Mouse (Mus musculus): ENCODE measurements at regions not wholly inside any gene's neighbourhood (a gene's known extent, or its start where the extent isn't known, plus 50 kb on each side); places are given as distances from the start of the nearest gene placed in this dataset.

DNA sequence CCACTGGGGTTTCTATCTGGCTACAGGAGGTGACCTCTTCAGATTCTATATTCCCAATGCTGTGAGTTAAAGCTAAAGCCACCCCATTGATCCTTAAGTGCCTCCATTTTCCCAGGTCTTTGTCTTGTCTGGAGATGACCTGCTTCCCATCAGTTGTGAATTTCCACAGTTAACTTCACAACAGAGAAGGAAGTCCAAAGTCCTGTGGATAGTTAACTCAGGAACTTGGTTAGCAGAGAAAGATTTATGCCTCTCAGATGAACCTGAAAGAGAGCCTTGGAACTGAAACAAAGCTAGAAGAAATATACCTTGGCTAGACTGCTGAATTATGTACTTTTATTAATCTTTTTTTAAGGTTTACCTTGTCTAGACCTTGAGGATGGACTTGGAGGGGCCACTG lies 431.1 kb upstream of the Ube2e3 start:
- DNase-seq (ENCODE audit: low spot score): no peak
- intact Hi-C loops (cut with DNase I): no loop called here

DNA sequence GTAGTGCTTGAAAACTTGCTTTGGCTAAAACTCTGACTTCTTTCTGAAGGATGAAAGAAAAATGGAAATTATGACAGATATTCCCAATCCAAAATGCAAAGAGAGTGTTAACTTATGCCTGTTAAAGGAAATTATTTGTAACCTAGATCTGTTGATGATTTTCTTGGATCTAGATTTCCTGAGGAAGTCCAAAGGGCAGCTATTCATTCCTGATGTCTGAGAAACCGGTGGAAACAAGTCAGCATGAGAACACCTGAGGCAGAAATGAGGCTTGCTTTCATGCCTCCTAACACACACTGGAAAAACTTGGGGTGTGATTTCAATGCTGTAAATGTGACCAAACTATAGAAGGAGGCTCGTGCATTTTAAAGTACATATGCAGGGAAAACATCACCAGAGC lies 432.9 kb upstream of the Ube2e3 start:
- intact Hi-C loops (cut with DNase I): no loop called here
- DNase-seq (ENCODE audit: low spot score): no peak

DNA sequence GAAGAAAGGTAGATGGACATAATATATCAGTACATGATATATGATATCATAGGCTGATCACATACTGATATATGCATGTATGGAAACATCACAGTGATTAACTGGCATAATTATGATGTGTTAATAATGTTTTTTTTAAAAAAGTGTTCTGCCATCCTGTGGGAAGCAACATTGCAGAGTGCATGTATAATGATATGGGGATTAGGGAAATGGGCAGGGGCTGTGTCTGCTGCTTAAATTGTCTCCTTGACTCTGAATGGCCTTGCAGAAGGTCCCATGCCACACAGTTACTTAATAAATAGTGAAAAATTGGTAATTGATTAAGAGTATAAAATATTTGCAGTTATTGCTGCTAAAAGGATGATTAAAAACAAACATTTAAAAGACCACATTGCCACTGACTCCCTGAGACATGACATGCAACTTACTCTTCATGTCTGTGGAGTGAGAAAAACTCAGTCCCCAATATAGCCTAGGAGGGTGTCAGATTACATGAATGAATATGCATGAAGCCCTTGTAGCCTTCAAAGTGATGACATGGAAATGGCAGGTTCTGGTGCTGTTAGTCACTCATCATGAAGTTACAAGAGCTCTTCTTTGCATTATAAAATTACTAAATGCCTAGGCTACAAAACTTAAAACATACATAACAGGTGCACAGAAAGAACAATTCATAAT lies 440.1 kb upstream of the Ube2e3 start:
- no peak for DNase-seq (ENCODE audit: low spot score)
- intact Hi-C loops (cut with DNase I): no loop called here

DNA sequence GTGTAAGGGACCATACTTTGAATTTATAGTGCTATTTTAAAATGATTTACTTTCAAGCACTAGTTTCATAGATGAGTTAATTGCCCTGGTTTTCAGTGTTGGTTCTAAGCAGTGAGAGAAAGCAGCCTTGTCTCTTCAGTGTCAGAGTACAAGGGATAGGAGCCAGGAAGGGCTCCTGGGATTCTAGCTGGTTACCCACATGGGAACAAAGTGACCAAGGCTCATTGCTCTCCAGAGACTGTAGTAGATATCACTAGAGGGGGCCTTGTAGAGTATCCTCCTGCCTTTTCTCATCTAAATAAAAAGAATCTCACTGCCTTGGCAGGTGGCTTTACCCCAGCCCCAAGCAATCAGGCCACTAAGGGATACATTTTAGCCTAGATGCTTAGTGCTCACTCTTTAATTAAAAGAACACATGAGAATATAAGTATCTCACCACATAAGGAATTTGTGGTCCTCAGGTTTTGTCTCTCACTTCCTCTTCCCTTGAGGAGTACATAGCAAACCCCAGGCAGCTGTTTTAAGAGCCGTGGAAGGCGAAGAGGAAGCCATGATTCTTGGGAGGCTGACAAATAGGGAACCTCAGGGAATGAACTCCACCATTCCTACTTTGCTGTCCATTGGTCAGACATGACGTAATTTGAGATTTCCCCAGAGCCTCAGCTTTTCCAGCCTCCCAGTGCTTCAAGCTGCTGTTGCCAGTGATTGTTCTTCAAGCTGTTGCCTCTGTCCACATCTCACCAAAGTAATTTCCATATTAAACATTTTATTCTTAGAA lies 449.2 kb upstream of the Ube2e3 start:
- intact Hi-C loops (cut with DNase I): no loop called here
- DNase-seq (ENCODE audit: low spot score): peak; percentile 19

DNA sequence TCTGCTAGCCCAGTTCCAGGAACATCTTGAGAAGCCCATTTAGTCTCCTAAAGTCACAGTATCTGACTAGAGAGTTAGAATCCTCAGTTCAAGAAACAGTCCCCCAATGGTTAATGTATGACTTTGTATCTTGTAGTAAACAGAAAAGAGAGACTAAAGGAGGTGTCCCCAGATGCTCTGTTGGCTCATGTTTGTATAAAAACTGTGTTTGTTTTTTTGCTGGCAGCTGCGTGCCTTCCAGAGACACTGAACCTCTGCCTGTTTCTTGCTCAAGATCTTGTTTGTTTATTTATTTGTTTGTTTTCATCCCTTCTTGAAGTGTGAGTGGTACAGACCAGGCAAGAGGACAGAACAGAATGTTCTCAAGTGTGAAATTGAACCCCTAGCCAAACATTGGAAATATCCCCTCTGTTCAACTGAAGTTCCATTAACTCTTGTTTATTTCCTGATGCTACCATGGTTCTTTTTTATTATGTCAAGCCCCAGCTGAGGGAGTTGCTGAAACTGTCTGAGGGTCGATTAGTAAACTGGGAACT lies 451.3 kb upstream of the Ube2e3 start:
- no peak for DNase-seq (ENCODE audit: low spot score)
- intact Hi-C loops (cut with DNase I): no loop called here

GRCm38 (mm10) chr2:78412985-78413384 lies 454.9 kb upstream of the Ube2e3 start:
- intact Hi-C loops (cut with DNase I): no loop called here
- no peak for DNase-seq (ENCODE audit: low spot score)

- intact Hi-C loops (cut with DNase I): no loop called here
- DNase-seq (ENCODE audit: low spot score): no peak
Observed at GRCm38 (mm10) chr2:78403890-78404289, 457.7 kb upstream of the Cwc22 start.

GRCm38 (mm10) chr2:78399236-78399635 lies 453.1 kb upstream of the Cwc22 start:
- no peak for DNase-seq (ENCODE audit: low spot score)
- intact Hi-C loops (cut with DNase I): no loop called here

GRCm38 (mm10) chr2:78396924-78397323 lies 450.7 kb upstream of the Cwc22 start:
- no peak for DNase-seq (ENCODE audit: low spot score)
- intact Hi-C loops (cut with DNase I): no loop called here

- intact Hi-C loops (cut with DNase I): no loop called here
- DNase-seq (ENCODE audit: low spot score): no peak
Observed at GRCm38 (mm10) chr2:78393090-78393489, 446.9 kb upstream of the Cwc22 start.

DNA sequence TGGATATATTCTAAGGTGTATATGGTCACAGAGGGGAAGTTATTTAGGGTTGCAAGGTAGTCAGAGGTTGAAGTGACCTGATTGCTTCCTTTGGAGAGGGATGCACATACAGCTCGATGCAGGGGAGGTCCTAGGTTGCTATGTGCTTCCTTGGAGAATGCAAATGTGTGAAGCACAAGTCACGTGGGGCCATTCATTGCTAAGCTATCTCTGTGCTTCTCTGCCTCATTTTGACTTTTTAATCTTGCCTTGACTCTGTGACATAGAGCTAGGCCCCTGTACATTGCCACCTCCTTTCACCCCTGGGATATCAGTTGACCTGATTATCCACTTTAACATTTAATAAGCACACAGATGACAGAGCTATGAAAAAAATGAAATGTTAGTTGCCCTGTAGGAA lies 446.2 kb upstream of the Cwc22 start:
- no peak for DNase-seq (ENCODE audit: low spot score)
- intact Hi-C loops (cut with DNase I): no loop called here

- intact Hi-C loops (cut with DNase I): no loop called here
- DNase-seq (ENCODE audit: low spot score): no peak
Observed at GRCm38 (mm10) chr2:78388001-78388400, 441.8 kb upstream of the Cwc22 start.

DNA sequence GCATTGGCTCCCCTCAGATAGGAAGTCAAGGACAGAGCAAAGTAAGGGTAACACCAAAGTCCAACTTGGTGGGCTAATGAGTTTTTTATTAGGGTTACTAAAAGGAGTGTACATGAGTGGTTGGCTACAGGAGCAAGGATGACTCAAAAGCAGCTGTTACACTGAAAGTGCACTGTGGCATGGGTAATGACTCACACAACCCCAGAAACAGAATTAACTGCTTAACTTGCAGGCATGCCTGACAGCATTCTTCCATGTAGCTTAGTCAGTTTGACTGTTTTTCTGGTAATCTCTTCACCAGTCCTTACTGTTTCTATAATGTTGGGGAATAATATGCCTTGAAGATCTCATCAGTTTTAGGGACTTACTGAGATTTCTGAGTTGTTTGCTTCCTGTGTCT lies 435.1 kb upstream of the Cwc22 start:
- DNase-seq (ENCODE audit: low spot score): no peak
- intact Hi-C loops (cut with DNase I): no loop called here

GRCm38 (mm10) chr2:78331736-78332475 lies 385.7 kb upstream of the Cwc22 start:
- DNase-seq (ENCODE audit: low spot score): no peak

GRCm38 (mm10) chr2:78326091-78326490 lies 379.9 kb upstream of the Cwc22 start:
- intact Hi-C loops (cut with DNase I): no loop called here
- no peak for DNase-seq (ENCODE audit: low spot score)

More at GRCm38 (mm10) chr2:78331736-78332475, 385.7 kb upstream of the Cwc22 start:
- intact Hi-C loops (cut with DNase I): no loop called here

GRCm38 (mm10) chr2:78322216-78322965 lies 376.2 kb upstream of the Cwc22 start:
- intact Hi-C loops (cut with DNase I): no loop called here
- DNase-seq (ENCODE audit: low spot score): no peak

DNA sequence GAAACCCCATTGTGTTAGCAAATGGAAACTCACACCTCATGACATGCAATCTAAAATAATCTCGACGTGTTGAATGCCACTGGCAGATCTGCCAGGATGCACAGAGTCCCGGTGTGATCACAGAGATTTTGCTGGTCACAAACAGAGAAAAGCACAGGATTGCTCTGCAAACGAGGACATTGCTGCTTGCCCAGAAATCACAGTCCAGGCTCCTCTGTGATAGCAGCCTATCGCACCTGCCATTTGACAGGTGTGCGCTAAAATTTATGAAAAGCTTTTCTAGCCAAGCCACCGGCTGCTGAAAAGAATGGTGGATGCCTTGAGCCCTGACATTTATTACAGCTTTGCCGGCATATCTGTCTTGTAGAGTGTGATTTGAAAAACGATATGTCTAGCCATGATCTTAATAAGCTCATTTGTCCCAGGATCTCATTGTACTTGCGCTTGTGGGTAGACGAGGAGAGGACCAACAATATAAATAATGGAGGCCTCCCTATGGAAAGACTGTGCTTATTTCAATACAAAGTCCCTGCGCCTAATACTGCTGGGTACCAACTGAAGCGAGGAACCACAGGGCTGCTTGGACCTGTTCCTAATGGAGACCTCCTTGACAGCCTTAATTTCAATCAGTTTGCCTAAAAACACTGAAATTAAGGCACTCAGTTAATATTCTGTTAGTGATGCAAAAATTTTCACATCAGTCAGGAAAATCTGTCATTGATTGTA lies 365.8 kb upstream of the Cwc22 start:
- DNase-seq (ENCODE audit: low spot score): no peak
- intact Hi-C loops (cut with DNase I): no loop called here

- intact Hi-C loops (cut with DNase I): no loop called here
- no peak for DNase-seq (ENCODE audit: low spot score)
Observed at GRCm38 (mm10) chr2:78309361-78309760, 363.2 kb upstream of the Cwc22 start.

GRCm38 (mm10) chr2:78306897-78307296 lies 360.7 kb upstream of the Cwc22 start:
- no peak for DNase-seq (ENCODE audit: low spot score)
- intact Hi-C loops (cut with DNase I): no loop called here

Measured in heart, postnatal 25 days (tissue).